Mouse (Mus musculus): ENCODE data around the gene Ifna16. TPM values are rescaled to one million over a fixed set of nuclear protein-coding genes. Genes with fewer than 3 reads are reported as not detected.

Ifna16 gene
- total and polyA plus RNA-seq, 2 experiments from 2014 or later, result not detected

- no peak overlapping the region for H3K27ac ChIP-seq (ENCODE audit: low read depth)
- WGBS, result 27% methylated on average over 3 of the region's 3 CpGs
- H3K4me1 ChIP-seq (ENCODE audit: control insufficient read depth, insufficient read depth), result no peaks in the 10 kb centered on the region
- H3K4me3 ChIP-seq (ENCODE audit: low read depth, low read length), result no peak overlapping the region
- no peak for TF ChIP-seq CTCF (IDR thresholded peaks at IDR 0.05; ENCODE audit: low read depth)
- no peak for TF ChIP-seq EP300 (IDR thresholded peaks at IDR 0.05; ENCODE audit: low read depth)
- no peak for ATAC-seq (ENCODE audit: insufficient read depth, low read depth)
- no peak for DNase-seq (ENCODE audit: low spot score)
- H3K9me3 ChIP-seq (replicated peaks; ENCODE audit: control insufficient read depth, low read length), result no peaks in the 10 kb centered on the region
- H3K4me2 ChIP-seq (ENCODE audit: low read depth, low read length), result no peak overlapping the region
- no peaks in the 10 kb centered on the region for H3K27me3 ChIP-seq (ENCODE audit: control insufficient read depth, insufficient read depth, low read length)
- H3K9ac ChIP-seq (replicated peaks; ENCODE audit: low read depth, low read length), result no peak overlapping the region
- H3K36me3 ChIP-seq (replicated peaks; ENCODE audit: control insufficient read depth, insufficient read depth, low read length), result no peaks in the 10 kb centered on the region
Observed at GRCm38 (mm10) chr4:88681353-88681752, 4.6 kb upstream of the Ifna16 start.

- no peak overlapping the region for H3K27ac ChIP-seq (ENCODE audit: low read depth)
- no peaks in the 10 kb centered on the region for H3K4me1 ChIP-seq (ENCODE audit: control insufficient read depth, insufficient read depth)
- H3K4me2 ChIP-seq (ENCODE audit: low read depth, low read length), result no peak overlapping the region
- TF ChIP-seq EP300 (IDR thresholded peaks at IDR 0.05; ENCODE audit: low read depth) (no peak), CTCF (IDR thresholded peaks at IDR 0.05; ENCODE audit: low read depth) (peak; percentile 40)
- no peaks in the 10 kb centered on the region for H3K27me3 ChIP-seq (ENCODE audit: control insufficient read depth, insufficient read depth, low read length)
- ATAC-seq (ENCODE audit: insufficient read depth, low read depth), result no peak
- DNase-seq (ENCODE audit: low spot score), result peak; percentile 15
- H3K36me3 ChIP-seq (replicated peaks; ENCODE audit: control insufficient read depth, insufficient read depth, low read length), result no peaks in the 10 kb centered on the region
- no peak overlapping the region for H3K9ac ChIP-seq (replicated peaks; ENCODE audit: low read depth, low read length)
- 32% methylated on average over 8 of the region's 8 CpGs for WGBS
- no peaks in the 10 kb centered on the region for H3K9me3 ChIP-seq (replicated peaks; ENCODE audit: control insufficient read depth, low read length)
- H3K4me3 ChIP-seq (ENCODE audit: low read depth, low read length), result no peak overlapping the region
Observed at GRCm38 (mm10) chr4:88680362-88680761, 3.6 kb upstream of the Ifna16 start.

- Histone ChIP-seq H3K9me3 (replicated peaks; ENCODE audit: control insufficient read depth, low read length) (no peaks in the 10 kb centered on the region), H3K36me3 (replicated peaks; ENCODE audit: control insufficient read depth, insufficient read depth, low read length) (no peaks in the 10 kb centered on the region), H3K27ac (ENCODE audit: low read depth) (no peak overlapping the region), H3K27me3 (ENCODE audit: control insufficient read depth, insufficient read depth, low read length) (no peaks in the 10 kb centered on the region), H3K4me1 (ENCODE audit: control insufficient read depth, insufficient read depth) (no peaks in the 10 kb centered on the region), H3K4me2 (ENCODE audit: low read depth, low read length) (no peak overlapping the region), H3K4me3 (ENCODE audit: low read depth, low read length) (no peak overlapping the region), H3K9ac (replicated peaks; ENCODE audit: low read depth, low read length) (no peak overlapping the region)
- ATAC-seq (ENCODE audit: insufficient read depth, low read depth) (no peak), DNase-seq (ENCODE audit: low spot score) (no peak)
- TF ChIP-seq EP300 (IDR thresholded peaks at IDR 0.05; ENCODE audit: low read depth), result no peak
- TF ChIP-seq CTCF (IDR thresholded peaks at IDR 0.05; ENCODE audit: low read depth), result no peak
- WGBS, result 32% methylated on average over 1 of the region's 1 CpGs
Observed at GRCm38 (mm10) chr4:88655461-88655860, 21.3 kb downstream of the Ifna16 start.

GRCm38 (mm10) chr4:88653644-88654043 lies 23.1 kb downstream of the Ifna16 start:
- TF ChIP-seq CTCF (IDR thresholded peaks at IDR 0.05; ENCODE audit: low read depth), result no peak
- no peak for TF ChIP-seq EP300 (IDR thresholded peaks at IDR 0.05; ENCODE audit: low read depth)
- no peak for ATAC-seq (ENCODE audit: insufficient read depth, low read depth)
- 81% methylated on average over 3 of the region's 3 CpGs for WGBS

GRCm38 (mm10) chr4:88644359-88644758 lies 32.4 kb downstream of the Ifna16 start, which contains the start of gene Ifna13:
Ifna13 (minus strand) TSS chr4:88644459.
- Histone ChIP-seq H3K4me1 (ENCODE audit: control insufficient read depth, insufficient read depth) (no peaks in the 10 kb centered on the region), H3K9me3 (replicated peaks; ENCODE audit: control insufficient read depth, low read length) (no peaks in the 10 kb centered on the region), H3K4me3 (ENCODE audit: low read depth, low read length) (no peak within 1 kb of the TSS), H3K9ac (replicated peaks; ENCODE audit: low read depth, low read length) (no peak within 1 kb of the TSS), H3K27me3 (ENCODE audit: control insufficient read depth, insufficient read depth, low read length) (no peaks in the 10 kb centered on the region), H3K36me3 (replicated peaks; ENCODE audit: control insufficient read depth, insufficient read depth, low read length) (no peaks in the 10 kb centered on the region), H3K4me2 (ENCODE audit: low read depth, low read length) (no peak within 1 kb of the TSS), H3K27ac (ENCODE audit: low read depth) (no peak within 1 kb of the TSS)
- WGBS, result 55% methylated on average over 2 of the region's 2 CpGs
- ATAC-seq (ENCODE audit: insufficient read depth, low read depth) (no peak), DNase-seq (ENCODE audit: low spot score) (no peak)
- no peak for TF ChIP-seq EP300 (IDR thresholded peaks at IDR 0.05; ENCODE audit: low read depth)
- TF ChIP-seq CTCF (IDR thresholded peaks at IDR 0.05; ENCODE audit: low read depth), result no peak

More at GRCm38 (mm10) chr4:88653644-88654043, 23.1 kb downstream of the Ifna16 start:
- no peaks in the 10 kb centered on the region for H3K9me3 ChIP-seq (replicated peaks; ENCODE audit: control insufficient read depth, low read length)
- no peak overlapping the region for H3K27ac ChIP-seq (ENCODE audit: low read depth)
- H3K4me2 ChIP-seq (ENCODE audit: low read depth, low read length), result no peak overlapping the region
- no peaks in the 10 kb centered on the region for H3K36me3 ChIP-seq (replicated peaks; ENCODE audit: control insufficient read depth, insufficient read depth, low read length)
- no peaks in the 10 kb centered on the region for H3K4me1 ChIP-seq (ENCODE audit: control insufficient read depth, insufficient read depth)
- no peaks in the 10 kb centered on the region for H3K27me3 ChIP-seq (ENCODE audit: control insufficient read depth, insufficient read depth, low read length)
- DNase-seq (ENCODE audit: low spot score), result no peak
- H3K4me3 ChIP-seq (ENCODE audit: low read depth, low read length), result no peak overlapping the region
- H3K9ac ChIP-seq (replicated peaks; ENCODE audit: low read depth, low read length), result no peak overlapping the region

- no peaks in the 10 kb centered on the region for H3K36me3 ChIP-seq (replicated peaks; ENCODE audit: control insufficient read depth, insufficient read depth, low read length)
- H3K4me2 ChIP-seq (ENCODE audit: low read depth, low read length), result no peak overlapping the region
- H3K9me3 ChIP-seq (replicated peaks; ENCODE audit: control insufficient read depth, low read length), result no peaks in the 10 kb centered on the region
- no peak for DNase-seq (ENCODE audit: low spot score)
- no peaks in the 10 kb centered on the region for H3K4me1 ChIP-seq (ENCODE audit: control insufficient read depth, insufficient read depth)
- no peak for ATAC-seq (ENCODE audit: insufficient read depth, low read depth)
- no peak overlapping the region for H3K27ac ChIP-seq (ENCODE audit: low read depth)
- H3K27me3 ChIP-seq (ENCODE audit: control insufficient read depth, insufficient read depth, low read length), result no peaks in the 10 kb centered on the region
- no peak overlapping the region for H3K9ac ChIP-seq (replicated peaks; ENCODE audit: low read depth, low read length)
- TF ChIP-seq CTCF (IDR thresholded peaks at IDR 0.05; ENCODE audit: low read depth) (no peak), EP300 (IDR thresholded peaks at IDR 0.05; ENCODE audit: low read depth) (no peak)
- H3K4me3 ChIP-seq (ENCODE audit: low read depth, low read length), result no peak overlapping the region
- WGBS, result 33% methylated on average over 2 of the region's 2 CpGs
Observed at GRCm38 (mm10) chr4:88642526-88642925, 34.2 kb downstream of the Ifna16 start.
